20 mouse cellular contexts compared by ENCODE assay signal in the genomic region with DNA sequence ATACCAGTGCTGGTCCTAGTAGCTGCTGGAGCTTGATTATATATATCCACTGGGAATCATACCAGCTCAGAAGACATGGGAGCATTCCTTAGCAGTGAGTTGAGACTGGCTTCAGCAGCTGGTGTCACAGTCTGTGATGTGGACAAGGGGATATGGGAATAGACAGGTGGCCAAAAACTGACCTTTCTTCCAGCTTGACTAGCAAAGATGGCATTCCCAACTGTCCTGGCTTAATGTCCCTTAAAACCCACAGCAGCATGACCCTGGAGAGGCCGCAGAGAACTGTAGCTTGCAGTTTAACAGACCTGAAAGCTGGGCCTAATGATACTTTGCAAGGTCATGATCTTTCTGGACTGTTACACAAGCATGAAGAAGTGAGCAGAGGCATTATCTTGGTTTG.
DNase-seq lines count a peak whose midpoint lies in the region; ATAC-seq and TF ChIP-seq lines count a peak whose summit lies in the region.
"Had no signal": no experiment of that assay in that cellular context is flagged by ENCODE, and none has a peak within 500 bp of the region (broad histone marks: within the 10 kb centered on the region; RNA-seq: fewer than 3 reads in every experiment).

No protein-coding gene starts in this region.

- no peaks in the 10 kb centered on the region for H3K9me3 ChIP-seq in kidney, postnatal 0 days (replicated peaks; ENCODE audit: low read length)
- no peaks in the 10 kb centered on the region for H3K9me3 ChIP-seq in intestine, postnatal 0 days (ENCODE audit: control insufficient read depth)
- H3K9me3 ChIP-seq: embryonic facial prominence, embryonic 15.5 days; forebrain, embryonic 10.5 days; hindbrain, embryonic 15.5 days had no signal

- POLR2A ChIA-PET in Patski (lab: Charles Lee): no interaction called here

- no peaks in the 10 kb centered on the region for H3K27me3 ChIP-seq in kidney, postnatal 0 days (ENCODE audit: insufficient read depth, low read length)
- no peaks in the 10 kb centered on the region for H3K27me3 ChIP-seq in Patski
- no peaks in the 10 kb centered on the region for H3K27me3 ChIP-seq in intestine, postnatal 0 days (replicated peaks; ENCODE audit: control insufficient read depth, insufficient read depth, low read length)
- H3K27me3 ChIP-seq: embryonic facial prominence, embryonic 15.5 days; heart, embryonic 12.5 days; hindbrain, embryonic 15.5 days had no signal

- H3K4me1 ChIP-seq in kidney, postnatal 0 days (replicated peaks; ENCODE audit: insufficient read depth, low read length): no peaks in the 10 kb centered on the region
- H3K4me1 ChIP-seq in intestine, postnatal 0 days (replicated peaks; ENCODE audit: control insufficient read depth, insufficient read depth, low read length): no peaks in the 10 kb centered on the region
- H3K4me1 ChIP-seq: embryonic facial prominence, embryonic 15.5 days; forebrain, embryonic 10.5 days; heart, embryonic 12.5 days; hindbrain, embryonic 15.5 days had no signal

- 44% methylated on average over 1 of the region's 1 CpGs for WGBS in kidney, postnatal 0 days
- WGBS in intestine, postnatal 0 days: 88% methylated on average over 1 of the region's 1 CpGs

- no peak overlapping the region for H3K27ac ChIP-seq in kidney, postnatal 0 days
- no peak overlapping the region for H3K27ac ChIP-seq in intestine, postnatal 0 days (ENCODE audit: low read depth, low read length)
- H3K27ac ChIP-seq: embryonic facial prominence, embryonic 15.5 days; forebrain, embryonic 10.5 days; gastrocnemius, adult 2 months; hindbrain, embryonic 15.5 days had no signal

- TF ChIP-seq CTCF in kidney, postnatal 0 days (IDR thresholded peaks at IDR 0.05; ENCODE audit: low read depth): no peak
- no peak for TF ChIP-seq CTCF in Patski (IDR thresholded peaks at IDR 0.05)
- no peak for TF ChIP-seq CTCF in intestine, postnatal 0 days (IDR thresholded peaks at IDR 0.05; ENCODE audit: low read depth)

- no peak overlapping the region for H3K4me3 ChIP-seq in kidney, postnatal 0 days (replicated peaks; ENCODE audit: low read depth, low read length)
- no peak overlapping the region for H3K4me3 ChIP-seq in intestine, postnatal 0 days (ENCODE audit: low read depth, low read length)
- H3K4me3 ChIP-seq: embryonic facial prominence, embryonic 15.5 days; erythroblast, embryonic 14.5 days; forebrain, embryonic 10.5 days; gastrocnemius, adult 2 months; heart, embryonic 12.5 days; hindbrain, embryonic 15.5 days had no signal

- H3K4me2 ChIP-seq in kidney, postnatal 0 days (ENCODE audit: low read length): no peak overlapping the region
- no peak overlapping the region for H3K4me2 ChIP-seq in intestine, postnatal 0 days (replicated peaks; ENCODE audit: low read depth)
- H3K4me2 ChIP-seq: embryonic facial prominence, embryonic 15.5 days; heart, embryonic 12.5 days; hindbrain, embryonic 15.5 days had no signal

- H3K9ac ChIP-seq in kidney, postnatal 0 days (ENCODE audit: low read depth, low read length): no peak overlapping the region
- no peak overlapping the region for H3K9ac ChIP-seq in intestine, postnatal 0 days (ENCODE audit: low read depth, low read length)
- H3K9ac ChIP-seq: embryonic facial prominence, embryonic 15.5 days; heart, embryonic 12.5 days; hindbrain, embryonic 15.5 days had no signal

- in situ Hi-C loops in Patski (cut with MboI; ENCODE audit: low pct_unique_long_range_greater_than_20kb): no loop called here

- DNase-seq in kidney, adult 9 months: peak; percentile 6
- no peak for DNase-seq in kidney, postnatal 14 days
- peak; percentile 78 for DNase-seq in kidney, postnatal 0 days (ENCODE audit: low spot score)
- no peak for DNase-seq in kidney, postnatal 10 days
- peak; percentile 28 for DNase-seq in Patski (ENCODE audit: low read depth, low spot score)
- no peak for DNase-seq in heart, postnatal 10 days
- DNase-seq: adrenal gland, postnatal 14 days; cerebellum, adult 18-20 months; cerebellum, adult 9-11 months; cerebellum, postnatal 36 days; gastrocnemius, adult 2 months; gastrocnemius, postnatal 25 days; heart, postnatal 36 days had no signal

- peak; percentile 80 for ATAC-seq in kidney, postnatal 0 days (replicated peaks; ENCODE audit: low FRiP score, low read depth)
- peak; percentile 39 for ATAC-seq in Patski
- ATAC-seq in intestine, postnatal 0 days: no peak
- ATAC-seq: forebrain, embryonic 14.5 days had no signal

- intact Hi-C loops in heart, postnatal 10 days (cut with DNase I): no loop called here

- CTCF ChIA-PET in Patski (lab: Charles Lee): no interaction called here

- H3K36me3 ChIP-seq in kidney, postnatal 0 days (ENCODE audit: insufficient read depth, low read length): no peaks in the 10 kb centered on the region
- H3K36me3 ChIP-seq in intestine, postnatal 0 days (ENCODE audit: control insufficient read depth, insufficient read depth): no peaks in the 10 kb centered on the region
- H3K36me3 ChIP-seq: embryonic facial prominence, embryonic 15.5 days; forebrain, embryonic 10.5 days; heart, embryonic 12.5 days; hindbrain, embryonic 15.5 days had no signal

Comparison
In these comparisons a context has a peak if more than half of its experiments do, and no peak if none do; other contexts are left out.
1. DNase-seq: peak in kidney, adult 9 months (single experiment), kidney, postnatal 0 days (single experiment) and Patski (single experiment); none in kidney, postnatal 14 days (single experiment), kidney, postnatal 10 days (single experiment) and heart, postnatal 10 days (0 of 2).